ENCODE assay signal across 8 mouse cellular contexts in the genomic region with DNA sequence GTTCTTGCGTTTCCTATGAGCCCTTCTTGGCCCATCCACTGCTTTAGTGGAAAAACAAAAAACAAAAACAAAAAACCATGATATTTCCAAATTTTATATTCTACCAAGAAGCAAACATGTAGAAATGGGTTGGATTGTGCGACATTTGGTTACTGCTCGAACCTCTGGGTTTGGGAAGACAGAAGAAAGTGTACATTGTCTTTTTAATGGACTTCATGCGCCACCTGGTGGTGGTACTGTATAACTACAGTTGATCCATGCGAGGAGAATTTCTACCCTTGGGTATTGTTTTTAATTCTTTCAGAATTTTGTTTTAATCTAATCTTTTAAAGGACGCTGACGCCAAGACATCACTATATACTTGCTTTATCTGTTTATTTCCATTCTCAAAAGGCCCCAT.
A peak's percentile ranks its signal among the peaks of the same experiment; 100 is the strongest.
DNase-seq lines count a peak whose midpoint lies in the region; ATAC-seq lines count a peak whose summit lies in the region.

No protein-coding gene starts in this region.

- H3K36me3 ChIP-seq in hindbrain, embryonic 10.5 days: no peaks in the 10 kb centered on the region
- no peaks in the 10 kb centered on the region for H3K36me3 ChIP-seq in hindbrain, embryonic 12.5 days

- DNase-seq in hindbrain, embryonic 10.5 days (ENCODE audit: low spot score): peak; percentile 46
- DNase-seq in 416B (ENCODE audit: low read depth) (peak; percentile 63), R1 (ENCODE audit: low read depth, low spot score) (peak; percentile 61)
- peak; percentile 55 to 57 for DNase-seq in cerebellum, postnatal 36 days
- peak; percentile 74 to 81 for DNase-seq in heart, postnatal 14 days
- peak; percentile 45 for DNase-seq in lung, postnatal 36 days
- peak; percentile 88 for DNase-seq in testis, postnatal 10 days (ENCODE audit: low spot score)

- no peak overlapping the region for H3K27ac ChIP-seq in hindbrain, embryonic 10.5 days
- H3K27ac ChIP-seq in hindbrain, embryonic 12.5 days: no peak overlapping the region

- no peak overlapping the region for H3K4me2 ChIP-seq in hindbrain, embryonic 12.5 days (replicated peaks)

- H3K4me3 ChIP-seq in hindbrain, embryonic 10.5 days: no peak overlapping the region
- H3K4me3 ChIP-seq in hindbrain, embryonic 12.5 days: no peak overlapping the region

- H3K4me1 ChIP-seq in hindbrain, embryonic 10.5 days (replicated peaks): peaks cover 9% of the 10 kb centered on the region; the same call in 1 of the 2 replicates
- H3K4me1 ChIP-seq in hindbrain, embryonic 12.5 days: peaks cover 3% of the 10 kb centered on the region; the same call in 1 of the 2 replicates

- no peak overlapping the region for H3K9ac ChIP-seq in hindbrain, embryonic 12.5 days

- intact Hi-C loops in heart, postnatal 14 days (cut with DNase I): loop anchor here (1.0 to 10.0 kb wide), 5 partner anchors 81 to 703 kb away; no protein-coding TSS in a partner anchor

- no peak for ATAC-seq in hindbrain, embryonic 12.5 days (ENCODE audit: low FRiP score)

- no peaks in the 10 kb centered on the region; the same call in 1 of the 2 replicates for H3K27me3 ChIP-seq in hindbrain, embryonic 10.5 days (ENCODE audit: insufficient read depth, poor library complexity, severe bottlenecking)
- no peaks in the 10 kb centered on the region for H3K27me3 ChIP-seq in hindbrain, embryonic 12.5 days

- WGBS in hindbrain, embryonic 10.5 days: 29% methylated on average over 7 of the region's 7 CpGs
- 22% methylated on average over 7 of the region's 7 CpGs for WGBS in hindbrain, embryonic 12.5 days

- H3K9me3 ChIP-seq in hindbrain, embryonic 10.5 days: no peaks in the 10 kb centered on the region
- no peaks in the 10 kb centered on the region for H3K9me3 ChIP-seq in hindbrain, embryonic 12.5 days (replicated peaks)
